Mouse (Mus musculus) G1E (cell line): ENCODE measurements at regions not wholly inside any gene's neighbourhood (a gene's known extent, or its start where the extent isn't known, plus 50 kb on each side); places are given as distances from the start of the nearest gene placed in this dataset.

ENCODE experiments used
- CTCF ChIP-seq: IDR thresholded peaks from 2 replicates; pipeline ENCODE4 v1.5.1; 2012; ENCODE audit warnings: low read depth, low read length, inconsistent platforms, mixed read lengths
- GATA1 ChIP-seq: IDR thresholded peaks from 2 replicates; pipeline ENCODE4 v1.6.1; 2012; ENCODE audit warnings: borderline replicate concordance, low read length, inconsistent platforms, mixed read lengths
- POLR2AphosphoS5 ChIP-seq: IDR thresholded peaks from 2 replicates; pipeline ENCODE4 v1.6.1; 2012; ENCODE audit warnings: low read depth, low read length, inconsistent platforms; ENCODE audit not compliant: insufficient replicate concordance
- TAL1 ChIP-seq: conservative IDR thresholded peaks from 2 replicates; pipeline ENCODE4 v1.6.1; 2012; ENCODE audit warnings: low read depth, low read length, inconsistent platforms, mixed read lengths

GRCm38 (mm10) chr4:7984814-7985213 is 254.0 kb downstream of the Car8 start:
- TF ChIP-seq CTCF = no peak
- no peak for TF ChIP-seq POLR2AphosphoS5
- TF ChIP-seq GATA1 = no peak
- no peak for TF ChIP-seq TAL1
